Mouse (Mus musculus): ENCODE data around the gene Thop1. TPM values are rescaled to one million over a fixed set of nuclear protein-coding genes. Genes with fewer than 3 reads are reported as not detected.
"Not testable (repeated sequence)": the region's sequence is repeated elsewhere in the genome, so short reads cannot be mapped to it uniquely, and the experiment has no call there.

The Thop1 gene
- polyA plus RNA-seq, 1 experiment from 2014 or later, result 30.6 TPM

DNA sequence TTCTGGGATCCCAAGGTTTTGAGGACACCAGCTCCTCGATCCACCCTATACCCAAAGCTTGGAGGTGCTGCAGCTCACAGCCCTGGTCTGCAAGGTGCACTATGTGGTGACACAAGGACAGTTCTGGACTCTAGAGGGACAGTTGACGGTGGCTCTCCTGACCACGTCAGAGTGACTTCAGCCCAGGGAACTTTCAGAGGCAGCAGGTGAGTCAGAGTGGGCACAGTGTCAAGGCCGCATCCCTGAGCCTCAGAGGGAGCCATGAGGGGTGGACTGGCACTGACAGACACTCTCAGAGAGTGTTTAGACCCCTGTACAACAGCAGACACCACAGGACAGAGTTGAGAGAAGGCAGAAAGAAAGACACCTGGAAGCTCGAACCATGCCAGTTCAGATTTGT, 17.3 kb upstream of the Thop1 start:
- peaks cover 48% of the 10 kb centered on the region for H3K36me3 ChIP-seq (ENCODE audit: insufficient read depth, low read length)

DNA sequence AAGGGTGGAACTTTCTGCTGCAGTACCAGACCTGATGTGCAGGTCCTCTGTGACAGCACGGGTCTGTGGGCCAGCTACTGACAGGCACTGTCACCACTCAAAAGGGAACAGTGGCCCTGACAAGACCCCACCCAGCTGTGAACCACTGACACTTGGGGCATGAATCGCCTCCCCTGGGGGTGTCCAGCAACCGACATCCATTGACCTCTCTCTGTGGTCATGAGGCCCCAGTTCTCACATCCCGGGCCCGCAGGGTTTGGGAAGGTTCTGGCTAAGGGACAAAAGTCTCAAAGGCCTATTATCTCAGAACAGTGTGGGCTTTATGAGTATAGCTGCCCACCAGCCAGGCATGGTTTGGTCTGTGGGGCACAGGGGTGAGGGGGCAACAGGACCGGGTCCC, 14.7 kb upstream of the Thop1 start:
- no peaks in the 10 kb centered on the region for H3K27me3 ChIP-seq (ENCODE audit: insufficient read depth, low read length)
- no peak overlapping the region for H3K4me2 ChIP-seq (ENCODE audit: low read length)
- H3K27ac ChIP-seq, result no peak overlapping the region
- TF ChIP-seq CTCF (IDR thresholded peaks at IDR 0.05; ENCODE audit: low read depth), result no peak
- ATAC-seq (replicated peaks; ENCODE audit: low FRiP score, low read depth) (no peak), DNase-seq (ENCODE audit: low spot score) (no peak)
- 90% methylated on average over 6 of the region's 6 CpGs for WGBS
- H3K4me1 ChIP-seq (replicated peaks; ENCODE audit: insufficient read depth, low read length), result peaks cover 12% of the 10 kb centered on the region; the same call in 1 of the 2 replicates
- no peak overlapping the region for H3K4me3 ChIP-seq (replicated peaks; ENCODE audit: low read depth, low read length)
- no peaks in the 10 kb centered on the region for H3K9me3 ChIP-seq (replicated peaks; ENCODE audit: low read length)
- H3K9ac ChIP-seq (ENCODE audit: low read depth, low read length), result no peak overlapping the region
- H3K36me3 ChIP-seq (ENCODE audit: insufficient read depth, low read length), result peaks cover 22% of the 10 kb centered on the region

More for the DNA sequence above, 17.3 kb upstream of the Thop1 start:
- 93% methylated on average over 5 of the region's 5 CpGs for WGBS
- no peak for TF ChIP-seq CTCF (IDR thresholded peaks at IDR 0.05; ENCODE audit: low read depth)
- Histone ChIP-seq H3K4me2 (ENCODE audit: low read length) (no peak overlapping the region), H3K27me3 (ENCODE audit: insufficient read depth, low read length) (no peaks in the 10 kb centered on the region), H3K9ac (ENCODE audit: low read depth, low read length) (no peak overlapping the region), H3K4me1 (replicated peaks; ENCODE audit: insufficient read depth, low read length) (no peaks in the 10 kb centered on the region), H3K4me3 (replicated peaks; ENCODE audit: low read depth, low read length) (no peak overlapping the region), H3K9me3 (replicated peaks; ENCODE audit: low read length) (no peaks in the 10 kb centered on the region), H3K27ac (no peak overlapping the region)
- ATAC-seq (replicated peaks; ENCODE audit: low FRiP score, low read depth) (no peak), DNase-seq (ENCODE audit: low spot score) (no peak)

DNA sequence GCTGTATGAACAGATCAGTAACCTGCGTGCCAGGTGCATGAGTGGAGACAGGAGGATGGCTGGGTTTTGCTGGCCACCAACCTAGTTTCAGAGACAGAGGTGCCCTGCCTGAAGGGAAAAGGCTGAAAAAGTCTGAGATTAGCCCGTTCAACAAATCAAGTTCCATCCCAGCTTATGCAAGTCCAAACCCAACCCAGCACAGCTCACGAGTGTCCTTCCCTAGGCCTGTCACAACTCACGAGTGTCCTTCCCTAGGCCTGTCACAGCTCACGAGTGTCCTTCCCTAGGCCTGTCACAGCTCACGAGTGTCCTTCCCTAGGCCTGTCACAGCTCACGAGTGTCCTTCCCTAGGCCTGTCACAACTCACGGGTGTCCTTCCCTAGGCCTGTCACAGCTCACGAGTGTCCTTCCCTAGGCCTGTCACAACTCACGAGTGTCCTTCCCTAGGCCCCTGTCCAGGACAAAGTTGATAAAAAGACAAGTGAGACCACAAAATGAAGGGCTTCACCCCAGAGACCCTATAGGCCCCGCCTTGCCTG, 14.0 kb upstream of the Thop1 start:
- H3K27ac ChIP-seq; H3K9ac ChIP-seq (ENCODE audit: low read depth, low read length); H3K4me3 ChIP-seq (replicated peaks; ENCODE audit: low read depth, low read length); H3K4me2 ChIP-seq (ENCODE audit: low read length); H3K27me3 ChIP-seq (ENCODE audit: insufficient read depth, low read length); H3K9me3 ChIP-seq (replicated peaks; ENCODE audit: low read length); ATAC-seq (replicated peaks; ENCODE audit: low FRiP score, low read depth); DNase-seq (ENCODE audit: low spot score): not testable (repeated sequence)
- WGBS, result 82% methylated on average over 11 of the region's 11 CpGs
- peaks cover 12% of the 10 kb centered on the region; the same call in 1 of the 2 replicates for H3K4me1 ChIP-seq (replicated peaks; ENCODE audit: insufficient read depth, low read length)
- peaks cover 15% of the 10 kb centered on the region for H3K36me3 ChIP-seq (ENCODE audit: insufficient read depth, low read length)

DNA sequence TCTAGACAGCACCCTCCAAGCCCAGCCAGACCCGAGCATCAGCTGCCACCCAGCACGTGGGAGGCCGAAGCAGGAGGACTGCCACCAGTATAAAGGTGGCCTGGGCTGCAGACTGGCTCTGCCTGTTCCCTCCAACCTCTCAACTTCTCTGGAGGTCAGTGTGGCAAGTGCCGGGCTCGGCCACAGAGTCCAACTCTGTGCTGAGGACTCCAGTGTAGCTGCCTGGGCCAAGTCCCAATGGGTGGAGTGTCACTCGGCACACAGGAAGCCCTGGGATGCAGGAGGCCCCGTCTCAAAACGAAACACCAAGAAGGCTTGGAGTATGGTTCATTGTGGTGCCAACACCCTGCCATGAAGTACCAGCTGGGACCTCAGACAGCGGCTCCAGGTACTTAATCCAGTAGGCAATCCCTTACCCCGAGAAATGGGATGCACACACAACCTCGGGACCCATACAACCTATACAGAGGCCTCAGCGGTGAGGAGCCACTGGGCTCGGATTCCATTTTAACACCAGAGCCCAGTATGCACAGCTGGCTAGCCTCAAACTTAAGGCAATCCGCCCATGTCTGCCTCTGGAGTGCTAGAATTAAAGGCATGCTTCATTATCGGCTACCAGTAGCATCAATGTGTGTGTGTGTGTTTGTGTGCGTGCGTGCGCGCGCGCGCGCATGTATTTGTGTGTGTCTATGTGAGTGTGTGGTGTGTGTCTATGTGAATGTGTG, 12.3 kb upstream of the Thop1 start:
- WGBS, result 88% methylated on average over 23 of the region's 23 CpGs
- H3K9ac ChIP-seq (ENCODE audit: low read depth, low read length), result no peak overlapping the region
- no peaks in the 10 kb centered on the region for H3K9me3 ChIP-seq (replicated peaks; ENCODE audit: low read length)
- ATAC-seq (replicated peaks; ENCODE audit: low FRiP score, low read depth) (no peak), DNase-seq (ENCODE audit: low spot score) (no peak)
- H3K4me3 ChIP-seq (replicated peaks; ENCODE audit: low read depth, low read length), result no peak overlapping the region
- H3K4me1 ChIP-seq (replicated peaks; ENCODE audit: insufficient read depth, low read length), result peaks cover 12% of the 10 kb centered on the region; the same call in 1 of the 2 replicates
- no peaks in the 10 kb centered on the region for H3K27me3 ChIP-seq (ENCODE audit: insufficient read depth, low read length)
- no peak for TF ChIP-seq CTCF (IDR thresholded peaks at IDR 0.05; ENCODE audit: low read depth)
- no peaks in the 10 kb centered on the region for H3K36me3 ChIP-seq (ENCODE audit: insufficient read depth, low read length)
- H3K27ac ChIP-seq, result no peak overlapping the region
- H3K4me2 ChIP-seq (ENCODE audit: low read length), result no peak overlapping the region

DNA sequence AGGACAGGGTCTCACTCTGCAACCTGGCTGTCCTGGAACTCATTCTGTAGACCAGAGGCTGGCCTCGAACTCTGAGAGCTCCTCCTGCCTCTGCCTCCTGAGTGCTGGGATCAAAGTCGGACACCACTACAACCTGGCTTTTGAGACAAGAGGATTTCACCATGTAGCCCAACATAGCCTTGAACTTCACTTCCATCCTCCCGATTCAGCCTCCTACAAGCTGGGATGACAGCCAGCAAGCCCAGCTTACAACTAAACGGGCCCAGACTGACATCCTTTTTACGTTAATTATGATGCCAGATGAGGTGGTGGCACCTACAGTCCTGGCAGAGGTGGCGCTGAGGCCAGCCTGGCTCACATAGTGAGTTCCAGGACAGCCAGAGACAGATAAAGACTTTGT, 10.9 kb upstream of the Thop1 start:
- Histone ChIP-seq H3K9me3 (replicated peaks; ENCODE audit: low read length) (no peaks in the 10 kb centered on the region), H3K27ac (no peak overlapping the region), H3K4me1 (replicated peaks; ENCODE audit: insufficient read depth, low read length) (peaks cover 12% of the 10 kb centered on the region; the same call in 1 of the 2 replicates), H3K27me3 (ENCODE audit: insufficient read depth, low read length) (no peaks in the 10 kb centered on the region), H3K9ac (ENCODE audit: low read depth, low read length) (peak overlapping the region; percentile 84; the same call in 1 of the 2 replicates), H3K4me2 (ENCODE audit: low read length) (peak overlapping the region; percentile 80), H3K36me3 (ENCODE audit: insufficient read depth, low read length) (no peaks in the 10 kb centered on the region), H3K4me3 (replicated peaks; ENCODE audit: low read depth, low read length) (peak overlapping the region; percentile 86; the same call in 1 of the 2 replicates)
- TF ChIP-seq CTCF (IDR thresholded peaks at IDR 0.05; ENCODE audit: low read depth), result no peak
- ATAC-seq (replicated peaks; ENCODE audit: low FRiP score, low read depth) (no peak), DNase-seq (ENCODE audit: low spot score) (no peak)
- WGBS, result 83% methylated on average over 6 of the region's 6 CpGs

DNA sequence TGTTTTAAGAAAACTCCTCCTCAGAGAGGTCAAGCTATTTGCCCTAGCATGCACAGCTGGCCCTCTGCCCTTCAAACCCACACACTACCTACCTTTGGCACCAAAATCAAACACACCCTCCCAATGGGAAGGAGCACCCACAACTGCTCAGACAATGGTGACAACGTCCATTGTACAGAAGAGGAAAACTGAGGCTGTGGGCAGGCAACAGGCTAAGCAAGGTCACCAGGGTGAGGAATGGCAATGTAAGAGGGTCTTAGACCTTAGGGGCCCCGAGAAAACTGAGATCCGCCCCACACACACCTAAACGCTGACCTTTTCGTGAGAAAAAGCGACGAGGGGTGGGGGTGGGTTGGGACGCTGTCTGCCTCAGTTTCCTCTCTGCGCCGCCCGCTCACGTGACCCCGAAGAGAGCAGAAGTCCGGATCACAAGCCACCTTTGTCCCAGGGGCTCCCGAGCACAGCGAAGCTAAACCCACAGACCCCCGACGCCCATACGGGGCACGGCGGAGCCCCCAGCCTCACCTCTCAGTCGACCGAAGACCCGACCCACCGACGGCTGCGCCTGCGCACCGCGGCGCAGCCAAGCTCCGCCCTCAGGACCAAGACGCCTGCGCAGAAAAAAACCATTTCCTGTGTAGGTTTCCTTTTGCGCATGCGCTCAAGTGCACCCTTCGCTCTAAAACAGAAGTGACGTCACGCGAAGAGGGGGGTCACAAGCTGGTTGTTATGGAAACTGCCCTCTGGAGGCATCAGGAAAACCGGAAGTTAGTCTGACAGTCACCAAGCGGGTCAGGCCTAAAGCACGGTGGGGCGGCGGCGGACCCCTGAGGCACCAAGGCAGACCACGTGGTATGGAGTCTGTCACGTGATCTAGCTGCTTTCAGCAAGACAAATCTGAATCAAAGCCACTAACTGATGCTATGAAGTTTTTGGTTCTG, 10.0 kb upstream of the Thop1 start, which contains the start of gene Sgta:
Sgta (minus strand) TSS at position 579 of the 941 bp plus-strand sequence.
- Histone ChIP-seq H3K4me1 (replicated peaks; ENCODE audit: insufficient read depth, low read length) (peaks cover 12% of the 10 kb centered on the region; the same call in 1 of the 2 replicates), H3K9me3 (replicated peaks; ENCODE audit: low read length) (no peaks in the 10 kb centered on the region), H3K4me3 (replicated peaks; ENCODE audit: low read depth, low read length) (peak within 1 kb of the TSS; percentile 86), H3K9ac (ENCODE audit: low read depth, low read length) (peak within 1 kb of the TSS; percentile 84), H3K36me3 (ENCODE audit: insufficient read depth, low read length) (no peaks in the 10 kb centered on the region), H3K27ac (peak within 1 kb of the TSS; percentile 19; the same call in 1 of the 2 replicates), H3K4me2 (ENCODE audit: low read length) (peak within 1 kb of the TSS; percentile 80), H3K27me3 (ENCODE audit: insufficient read depth, low read length) (no peaks in the 10 kb centered on the region)
- ATAC-seq (replicated peaks; ENCODE audit: low FRiP score, low read depth) (peak; percentile 95), DNase-seq (ENCODE audit: low spot score) (peak; percentile 100)
- under 1% methylated on average over 48 of the region's 48 CpGs for WGBS
- TF ChIP-seq CTCF (IDR thresholded peaks at IDR 0.05; ENCODE audit: low read depth), result no peak
